Mouse (Mus musculus) liver, postnatal 0 days (tissue): ENCODE results near the gene Abhd15. TPM values are rescaled to one million over a fixed set of nuclear protein-coding genes. Genes with fewer than 3 reads are reported as not detected.

Source experiments
- ATAC-seq: fragments of 200-750 bp; cut with Nextera tagmentation; 2 replicates; pipeline ENCODE4 v1.8.0; 2017; ENCODE audit warnings: mild to moderate bottlenecking, moderate library complexity
- DNase-seq: peaks from one replicate; pipeline ENCODE4 v3.0.0-alpha.2; 2016
- H3K27ac ChIP-seq: fragments of 300-500 bp; sonication (generic); 2 replicates; pipeline ENCODE4 v1.5.1; 2014; ENCODE audit warnings: antibody characterized with exemption, moderate library complexity, mild to moderate bottlenecking, low read depth
- H3K27me3 ChIP-seq: fragments of 300-500 bp; sonication (generic); 2 replicates; pipeline ENCODE4 v1.6.1; 2014; ENCODE audit warnings: low read length, control low read depth, mixed read lengths; ENCODE audit not compliant: insufficient read depth
- H3K36me3 ChIP-seq: fragments of 300-500 bp; sonication (generic); replicated peaks from 2 replicates; pipeline ENCODE4 v1.6.1; 2014; ENCODE audit warnings: mild to moderate bottlenecking, control low read depth, low read length, moderate library complexity, mixed read lengths; ENCODE audit not compliant: insufficient read depth
- H3K4me1 ChIP-seq: fragments of 300-500 bp; sonication (generic); 2 replicates; pipeline ENCODE4 v1.6.1; 2014; ENCODE audit warnings: antibody characterized with exemption, mild to moderate bottlenecking, control low read depth; ENCODE audit not compliant: insufficient read depth
- H3K4me2 ChIP-seq: fragments of 300-500 bp; sonication (generic); 2 replicates; pipeline ENCODE4 v1.6.1; 2014; ENCODE audit warnings: low read depth, mild to moderate bottlenecking, low read length, moderate library complexity, mixed read lengths
- H3K4me3 ChIP-seq: fragments of 300-500 bp; sonication (generic); 2 replicates; pipeline ENCODE4 v1.5.1; 2014; ENCODE audit warnings: low read depth, low read length
- H3K9ac ChIP-seq: fragments of 300-500 bp; sonication (generic); replicated peaks from 2 replicates; pipeline ENCODE4 v1.6.1; 2014; ENCODE audit warnings: mild to moderate bottlenecking, moderate library complexity
- H3K9me3 ChIP-seq: fragments of 300-500 bp; sonication (generic); 2 replicates; pipeline ENCODE4 v1.6.1; 2016; ENCODE audit warnings: mild to moderate bottlenecking, control low read depth, low read length, mixed read lengths
- CTCF ChIP-seq: sonication (generic); IDR thresholded peaks from 2 replicates; pipeline ENCODE4 v1.5.1; 2016; ENCODE audit warnings: antibody characterized with exemption, low read depth
- EP300 ChIP-seq: IDR thresholded peaks from 2 replicates; pipeline ENCODE4 v1.6.1; 2016; ENCODE audit warnings: antibody characterized with exemption, low read depth, mild to moderate bottlenecking
- WGBS: fragments of 180-500 bp; shearing (Covaris S2); extraction: QIAGEN DNeasy Blood & Tissue Kit; methylation state at CpG from one replicate; pipeline ENCODE4 v1.1.7; 2014; ENCODE audit not compliant: insufficient replicate concordance; 5-methylcytosine and 5-hydroxymethylcytosine counted together
- polyA plus RNA-seq: library from polyadenylated mRNA; unstranded; fragments of >200 nt; fragmentation: Nextera tagmentation; extraction: Ambion mirVana; gene quantifications from 2 replicates; pipeline ENCODE4 v1.2.1, GENCODE M21; 2015

Abhd15 gene
- polyA plus RNA-seq, 1 experiment from 2014 or later, result 16.2 TPM

GRCm38 (mm10) chr11:77472775-77473174 lies 42.1 kb upstream of the Abhd15 start:
- no peaks in the 10 kb centered on the region; the same call in 1 of the 2 replicates for H3K27me3 ChIP-seq
- H3K36me3 ChIP-seq, result no peaks in the 10 kb centered on the region
- ATAC-seq (no peak), DNase-seq (no peak)
- H3K9ac ChIP-seq, result no peak overlapping the region
- H3K4me2 ChIP-seq, result no peak overlapping the region
- WGBS, result 88% methylated on average over 16 of the region's 16 CpGs
- no peak overlapping the region for H3K4me3 ChIP-seq
- H3K27ac ChIP-seq, result no peak overlapping the region
- H3K9me3 ChIP-seq, result no peaks in the 10 kb centered on the region
- TF ChIP-seq CTCF, result no peak
- no peak for TF ChIP-seq EP300
- H3K4me1 ChIP-seq, result peaks cover 6% of the 10 kb centered on the region

- Histone ChIP-seq H3K9me3 (no peaks in the 10 kb centered on the region), H3K36me3 (no peaks in the 10 kb centered on the region), H3K27me3 (no peaks in the 10 kb centered on the region), H3K4me1 (peaks cover 7% of the 10 kb centered on the region), H3K4me3 (no peak overlapping the region), H3K9ac (no peak overlapping the region), H3K4me2 (no peak overlapping the region), H3K27ac (no peak overlapping the region)
- 90% methylated on average over 14 of the region's 14 CpGs for WGBS
- ATAC-seq, result no peak
- DNase-seq, result no peak
- TF ChIP-seq CTCF (no peak), EP300 (no peak)
Observed at GRCm38 (mm10) chr11:77476216-77476615, 38.7 kb upstream of the Abhd15 start.

DNA sequence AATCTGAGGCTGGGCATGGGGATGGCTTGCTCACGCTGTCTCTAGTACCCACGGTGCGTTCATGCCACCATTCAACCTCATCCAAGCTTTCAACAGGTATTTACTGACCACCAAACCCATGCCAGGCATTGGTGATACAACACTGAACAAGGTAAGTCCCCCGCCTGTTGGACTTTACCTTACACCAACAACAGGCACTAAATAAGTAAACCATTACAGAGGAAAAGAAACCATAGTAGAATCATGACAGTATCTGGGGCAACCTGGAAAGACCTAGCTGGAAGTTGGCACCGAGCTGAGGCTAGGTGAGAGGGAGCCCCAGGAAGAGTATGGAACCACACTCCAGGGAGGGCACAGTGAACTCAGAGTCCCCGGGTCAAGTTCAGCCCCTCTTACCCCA lies 38.0 kb upstream of the Abhd15 start:
- Histone ChIP-seq H3K36me3 (no peaks in the 10 kb centered on the region), H3K27me3 (no peaks in the 10 kb centered on the region), H3K9me3 (no peaks in the 10 kb centered on the region), H3K4me1 (peaks cover 7% of the 10 kb centered on the region), H3K4me2 (no peak overlapping the region), H3K27ac (0 out of 2 replicates have a peak overlapping the region, but pooled peaks have one; percentile 22), H3K4me3 (no peak overlapping the region), H3K9ac (no peak overlapping the region)
- peak; percentile 89 for ATAC-seq
- 65% methylated on average over 6 of the region's 6 CpGs for WGBS
- TF ChIP-seq CTCF (no peak), EP300 (no peak)
- DNase-seq, result no peak

DNA sequence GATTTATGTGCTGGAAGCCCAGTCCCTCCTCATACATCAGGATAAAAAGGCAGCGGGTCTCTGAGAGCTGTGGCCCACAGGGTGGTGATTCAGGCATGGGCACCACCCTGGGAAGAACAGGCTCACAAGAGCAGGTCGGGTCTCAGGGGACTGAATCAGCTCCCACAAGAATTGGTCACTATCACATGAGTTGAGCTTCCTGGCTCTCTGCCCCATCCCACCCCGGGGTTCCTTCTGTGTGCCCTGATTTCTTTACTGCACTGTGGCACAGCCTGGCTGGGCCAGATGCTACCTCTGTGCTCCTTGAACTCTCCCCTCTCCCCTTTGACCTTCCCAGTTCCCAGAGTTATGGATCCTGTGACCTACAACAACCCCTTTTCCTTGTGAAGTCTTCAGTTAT lies 31.9 kb upstream of the Abhd15 start:
- H3K9me3 ChIP-seq, result no peaks in the 10 kb centered on the region
- H3K4me1 ChIP-seq, result no peaks in the 10 kb centered on the region
- 47% methylated on average over 3 of the region's 3 CpGs for WGBS
- TF ChIP-seq EP300 (no peak), CTCF (no peak)
- ATAC-seq (no peak), DNase-seq (no peak)
- H3K27ac ChIP-seq, result no peak overlapping the region
- H3K9ac ChIP-seq, result no peak overlapping the region
- no peaks in the 10 kb centered on the region for H3K27me3 ChIP-seq
- H3K4me3 ChIP-seq, result no peak overlapping the region
- H3K36me3 ChIP-seq, result no peaks in the 10 kb centered on the region
- H3K4me2 ChIP-seq, result no peak overlapping the region

- peaks cover under 1% of the 10 kb centered on the region; the same call in 1 of the 2 replicates for H3K4me1 ChIP-seq
- DNase-seq, result no peak
- H3K9ac ChIP-seq, result no peak overlapping the region
- no peak overlapping the region for H3K4me2 ChIP-seq
- WGBS, result 43% methylated on average over 11 of the region's 11 CpGs
- no peak for ATAC-seq
- H3K27ac ChIP-seq, result no peak overlapping the region
- no peaks in the 10 kb centered on the region for H3K9me3 ChIP-seq
- peaks cover 2% of the 10 kb centered on the region; the same call in 1 of the 2 replicates for H3K27me3 ChIP-seq
- TF ChIP-seq CTCF (no peak), EP300 (no peak)
- H3K36me3 ChIP-seq, result no peaks in the 10 kb centered on the region
- H3K4me3 ChIP-seq, result no peak overlapping the region
Observed at GRCm38 (mm10) chr11:77483510-77484255, 31.2 kb upstream of the Abhd15 start.

DNA sequence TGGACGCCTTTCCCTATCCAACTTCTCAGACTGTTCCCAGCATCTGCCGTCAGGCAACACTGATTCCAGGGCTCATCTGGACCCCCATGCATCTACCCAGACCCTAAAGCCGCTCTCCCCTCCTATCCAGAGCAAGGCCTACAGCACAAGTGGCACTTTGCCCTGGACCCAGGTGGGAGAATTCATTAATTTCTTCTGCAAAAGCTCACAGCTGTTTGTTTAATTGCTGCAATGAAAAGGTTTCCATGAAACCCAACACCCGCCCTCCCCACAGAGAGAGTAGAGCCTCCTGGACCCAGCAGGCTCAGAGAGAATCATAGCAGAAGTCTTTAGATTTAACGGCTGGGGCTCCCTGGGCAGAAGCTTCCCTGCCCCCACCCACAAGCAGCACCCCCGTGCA lies 29.7 kb upstream of the Abhd15 start:
- Histone ChIP-seq H3K4me2 (no peak overlapping the region), H3K4me1 (peaks cover 13% of the 10 kb centered on the region), H3K9me3 (no peaks in the 10 kb centered on the region), H3K27me3 (peaks cover 13% of the 10 kb centered on the region; the same call in 1 of the 2 replicates), H3K36me3 (no peaks in the 10 kb centered on the region), H3K27ac (no peak overlapping the region), H3K9ac (no peak overlapping the region), H3K4me3 (no peak overlapping the region)
- TF ChIP-seq EP300 (no peak), CTCF (no peak)
- no peak for ATAC-seq
- no peak for DNase-seq
- 79% methylated on average over 6 of the region's 6 CpGs for WGBS
